1 mouse cellular context compared by ENCODE assay signal in the genomic region with DNA sequence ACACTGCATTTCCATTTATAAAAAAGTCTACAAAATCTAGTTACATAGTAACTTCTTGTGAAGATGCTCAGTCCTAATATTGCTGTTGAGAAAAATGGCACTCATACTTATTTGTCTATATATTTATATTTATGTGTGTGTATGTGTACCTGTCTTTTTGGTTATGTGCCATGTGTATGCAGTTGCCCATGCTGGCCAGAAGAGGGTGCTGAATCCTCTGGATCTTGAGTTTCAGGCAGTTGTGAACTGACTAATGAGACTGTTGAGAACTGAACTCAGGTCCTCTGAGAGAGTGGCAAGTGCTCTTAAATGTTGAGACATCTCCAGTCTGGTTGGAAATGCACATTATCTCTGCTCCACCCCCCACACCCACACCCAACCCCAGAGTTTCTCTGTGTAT.
TF ChIP-seq lines count a peak whose summit lies in the region.

No protein-coding gene starts in this region.

TF ChIP-seq in MEL, 35 proteins besides CTCF, POLR2A, EP300 and RAD21:
- TF ChIP-seq SMC3 (IDR thresholded peaks at IDR 0.05; ENCODE audit: low read depth, low read length): peak; percentile 42
- TF ChIP-seq MXI1 (IDR thresholded peaks at IDR 0.05; ENCODE audit: low read depth, low read length): no peak
- TF ChIP-seq HCFC1 (IDR thresholded peaks at IDR 0.05; ENCODE audit: low read depth, low read length): no peak
- TF ChIP-seq NRF1 (IDR thresholded peaks at IDR 0.05; ENCODE audit: insufficient read depth, low read depth, low read length, poor library complexity, severe bottlenecking): no peak
